Mouse (Mus musculus) lung, adult 10 weeks (tissue): ENCODE measurements around the gene Vmn1r197. TPM values are rescaled to one million over a fixed set of nuclear protein-coding genes. Genes with fewer than 3 reads are reported as not detected.

Source experiments
- polyA plus RNA-seq: library from polyadenylated mRNA; stranded (reverse); fragments of 350-450 nt; fragmentation: Illumina TruSeq; extraction: RNeasy Lipid Tissue Mini Kit (QIAGEN cat#74804); gene quantifications from one replicate; pipeline ENCODE4 v1.2.3, GENCODE M21; 2014; ENCODE audit warnings: low read depth, low replicate concordance; ENCODE audit not compliant: insufficient read depth

Vmn1r197 gene
- polyA plus RNA-seq: not detected

GRCm38 (mm10) chr13:22324289-22324688 is at the start of gene Vmn1r197:
Gene Vmn1r197 (plus strand): TSS chr13:22324589.

DNA sequence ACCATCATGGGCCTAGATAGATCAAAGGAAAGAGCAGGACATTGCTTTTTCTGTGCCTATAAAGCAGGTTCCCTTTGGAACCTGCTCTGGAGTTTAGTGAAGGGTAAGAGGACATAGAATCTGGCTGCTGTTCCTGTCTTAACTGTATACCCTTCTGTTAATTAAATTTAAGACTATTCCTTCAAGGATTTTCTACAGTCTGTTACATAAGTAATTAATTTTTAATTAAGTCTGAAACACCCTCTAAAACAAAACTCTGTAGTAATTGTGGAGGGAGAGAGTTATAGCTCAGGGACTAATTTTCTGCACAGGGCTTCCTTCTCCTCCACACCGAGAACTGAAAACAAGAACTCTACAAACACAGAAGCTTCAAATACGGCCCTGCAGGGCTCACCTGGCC is 34.8 kb upstream of the Vmn1r197 start, which contains the start of gene Vmn1r196:
Gene Vmn1r196, plus strand, starts transcription at position 301 of the 400 bp plus-strand sequence.

DNA sequence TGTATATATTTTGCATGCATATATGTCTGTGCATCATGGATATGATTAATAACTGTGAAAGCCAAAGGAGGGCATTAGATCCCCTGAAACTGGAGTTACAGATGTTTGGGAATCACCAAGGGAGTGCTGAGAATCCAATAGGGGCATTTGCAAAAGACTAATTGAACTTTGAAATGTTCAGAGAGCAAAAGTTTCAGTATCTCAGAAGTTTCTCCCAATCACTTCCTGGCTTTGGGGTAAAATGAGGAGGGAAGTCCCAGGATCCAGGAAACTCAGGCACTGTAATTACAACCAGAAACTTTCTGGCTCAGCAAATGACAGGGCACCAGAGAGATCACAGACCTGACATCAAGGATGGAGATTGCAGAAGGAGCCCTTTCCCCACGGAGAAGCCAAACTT is 25.7 kb downstream of the Vmn1r197 start, which contains the start of gene Vmn1r198:
Gene Vmn1r198, plus strand, starts transcription at position 301 of the 400 bp plus-strand sequence.

DNA sequence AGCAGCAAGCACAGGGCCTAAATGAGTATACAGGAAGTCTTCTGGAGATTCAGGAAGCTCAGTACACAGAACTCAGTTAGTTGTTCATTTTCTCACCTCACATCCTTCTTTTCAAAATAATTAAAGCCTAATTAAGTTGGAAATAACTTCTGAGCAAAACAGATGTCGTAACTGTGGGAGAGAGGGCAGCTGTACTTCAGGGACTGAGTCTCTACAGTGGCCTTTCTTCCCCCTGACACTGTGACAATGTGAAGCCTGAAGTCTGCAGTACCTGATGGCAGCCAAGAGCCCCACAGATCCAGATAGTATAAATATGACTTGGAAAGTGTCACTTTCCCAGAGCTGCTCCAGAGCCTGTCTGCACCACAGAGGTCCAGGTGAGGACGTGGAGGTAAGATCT is 55.1 kb downstream of the Vmn1r197 start, which contains the start of gene Vmn1r199:
Gene Vmn1r199, plus strand, starts transcription at position 301 of the 400 bp plus-strand sequence.

Other genes with a start within 250 kb of the Vmn1r197 start
- gene Vmn1r188, start 240.1 kb upstream of the Vmn1r197 start, polyA plus RNA-seq: not detected
- gene Vmn1r189, start 218.8 kb upstream of the Vmn1r197 start, polyA plus RNA-seq: not detected
- gene Vmn1r191, start 140.6 kb upstream of the Vmn1r197 start, polyA plus RNA-seq: not detected
- not detected for gene Vmn1r192, start 133.4 kb upstream of the Vmn1r197 start, polyA plus RNA-seq
- gene Vmn1r193, start 101.4 kb upstream of the Vmn1r197 start, polyA plus RNA-seq: not detected
- not detected for gene Vmn1r194, start 80.4 kb upstream of the Vmn1r197 start, polyA plus RNA-seq
- not detected for gene Vmn1r195, start 54.1 kb upstream of the Vmn1r197 start, polyA plus RNA-seq
- gene Vmn1r196, start 34.7 kb upstream of the Vmn1r197 start, polyA plus RNA-seq: not detected
- gene Vmn1r198, start 25.8 kb downstream of the Vmn1r197 start, polyA plus RNA-seq: not detected
- not detected for gene Vmn1r199, start 55.2 kb downstream of the Vmn1r197 start, polyA plus RNA-seq
- not detected for gene Vmn1r200, start 65.8 kb downstream of the Vmn1r197 start, polyA plus RNA-seq
- not detected for gene Vmn1r201, start 147.3 kb downstream of the Vmn1r197 start, polyA plus RNA-seq
- gene Vmn1r202, start 180.8 kb downstream of the Vmn1r197 start, polyA plus RNA-seq: not detected
- gene Vmn1r203, start 193.5 kb downstream of the Vmn1r197 start, polyA plus RNA-seq: not detected
- gene Vmn1r204, start 228.6 kb downstream of the Vmn1r197 start, polyA plus RNA-seq: not detected